Mouse (Mus musculus) thymus, adult 2 months (tissue): ENCODE data around the gene Ubn1.

Experiments
- CTCF ChIP-seq: fragments of 200-500 bp; IDR thresholded peaks from 2 replicates; pipeline ENCODE4 v1.5.1; 2012; ENCODE audit warnings: mild to moderate bottlenecking, control low read depth, low read length, moderate library complexity, borderline replicate concordance; ENCODE audit not compliant: control insufficient read depth, poor library complexity, insufficient read depth; ENCODE audit errors: extremely low read depth
- POLR2A ChIP-seq: fragments of 200-500 bp; IDR thresholded peaks from 2 replicates; pipeline ENCODE4 v1.6.1; 2012; ENCODE audit warnings: mild to moderate bottlenecking, low read length, control low read depth, moderate library complexity; ENCODE audit not compliant: control insufficient read depth, poor library complexity, insufficient read depth; ENCODE audit errors: extremely low read depth

DNA sequence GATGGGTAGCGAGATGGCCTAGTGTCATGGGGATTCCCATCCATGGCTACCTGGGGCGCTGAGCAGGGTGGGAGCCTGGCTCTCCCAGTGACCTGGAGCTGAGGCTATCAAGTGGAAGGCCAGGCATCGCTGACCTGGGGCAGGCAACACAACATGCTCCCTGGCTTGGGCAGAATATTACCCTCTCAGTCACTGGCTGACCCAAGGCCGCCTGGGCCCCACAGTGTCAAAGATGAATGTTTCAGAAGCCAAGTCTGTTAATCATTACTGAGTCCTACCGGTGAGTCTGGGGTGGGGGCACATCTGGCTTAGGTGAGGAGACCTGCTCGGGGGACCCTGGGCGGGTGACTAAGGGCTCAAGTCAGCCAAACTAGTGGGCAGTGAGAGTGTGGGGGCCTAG lies 60.0 kb downstream of the Ubn1 start:
- TF ChIP-seq CTCF (no peak), POLR2A (no peak)
